Mouse (Mus musculus): Measurements from ENCODE around the gene Zdhhc23. TPM values are rescaled to one million over a fixed set of nuclear protein-coding genes. Genes with fewer than 3 reads are reported as not detected.

Zdhhc23 gene
- total and polyA plus RNA-seq, 3 experiments: 3.8 to 53.3 (median 7.8) TPM

DNA sequence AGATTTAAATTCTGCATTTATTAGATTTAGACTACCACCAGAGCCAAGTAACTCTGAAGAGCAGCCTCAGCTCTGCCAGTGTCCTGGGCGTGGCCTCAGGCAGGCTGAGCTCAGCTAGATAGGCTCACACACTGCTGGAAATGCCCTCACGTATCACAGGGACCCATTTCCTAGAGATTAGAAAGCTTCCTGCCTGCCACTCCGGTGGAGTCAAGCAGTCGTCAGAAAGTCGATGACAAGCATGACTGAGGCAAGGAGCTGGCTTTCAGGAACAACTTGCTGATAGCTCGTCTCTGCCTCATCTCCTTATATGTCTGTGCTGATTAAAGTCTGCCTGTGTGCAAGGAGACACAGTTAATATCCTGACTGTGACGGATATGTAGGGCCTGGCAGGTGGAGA, 38.8 kb upstream of the Zdhhc23 start (continued):
- peak; percentile 79 for TF ChIP-seq TCF12 (IDR thresholded peaks at IDR 0.05; ENCODE audit: low read depth, low read length)
- TF ChIP-seq RCOR1 (IDR thresholded peaks at IDR 0.05; ENCODE audit: low read depth, low read length): peak; percentile 65
- no peak for TF ChIP-seq KAT2A (conservative IDR thresholded peaks at IDR 0.05; ENCODE audit: low read depth, low read length)

DNA sequence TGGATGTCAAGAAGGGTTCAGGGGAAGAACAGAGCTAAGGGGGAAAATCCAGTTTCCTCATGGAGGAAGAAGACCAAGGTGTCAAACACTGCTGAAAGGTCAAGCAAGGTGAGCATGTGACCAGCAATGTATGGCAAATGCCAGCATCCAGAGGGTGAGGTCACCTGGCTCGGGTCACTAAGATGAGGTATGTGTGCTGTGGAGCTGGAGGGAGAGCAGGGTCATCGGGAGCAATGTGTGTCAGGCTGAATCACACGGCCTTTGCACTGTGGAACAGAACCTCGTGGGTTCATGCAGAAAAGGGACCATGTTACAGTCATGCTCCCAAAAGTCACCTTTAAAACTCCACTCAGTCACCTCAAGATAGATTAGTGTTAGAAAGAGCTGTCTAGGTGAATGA, 38.1 kb upstream of the Zdhhc23 start:
- Histone ChIP-seq H3K27ac (ENCODE audit: control insufficient read depth, low read depth, low read length) (peak overlapping the region; percentile 54), H3K9me3 (replicated peaks; ENCODE audit: insufficient read depth, low read length) (no peaks in the 10 kb centered on the region), H3K9ac (ENCODE audit: control insufficient read depth, low read depth, low read length, poor library complexity, severe bottlenecking) (no peak overlapping the region; the same call in 1 of the 2 replicates), H3K27me3 (ENCODE audit: control insufficient read depth in 1 of 2, insufficient read depth in 2 of 2, low read length in 2 of 2) (no peaks in the 10 kb centered on the region), H3K36me3 (ENCODE audit: control insufficient read depth in 1 of 2, insufficient read depth in 2 of 2, low read length in 2 of 2) (peaks cover 0 to 31% of the 10 kb centered on the region in 2 experiments; a peak in 2 of 4 replicates), H3K79me2 (ENCODE audit: control insufficient read depth, insufficient read depth, low read length, poor library complexity) (peaks cover 4% of the 10 kb centered on the region; the same call in 1 of the 2 replicates), H3K4me1 (ENCODE audit: control insufficient read depth in 1 of 2, insufficient read depth in 2 of 2, low read length in 2 of 2) (peaks cover 0 to 30% of the 10 kb centered on the region in 2 experiments; a peak in 3 of 4 replicates), H3K4me3 (ENCODE audit: control insufficient read depth in 1 of 2, insufficient read depth in 1 of 2, low read depth in 2 of 2, low read length in 2 of 2) (peak overlapping the region; percentile 21 to 24)
- no peak for DNase-seq (ENCODE audit: low read depth, low spot score)
- TF ChIP-seq RCOR1 (IDR thresholded peaks at IDR 0.05; ENCODE audit: low read depth, low read length) (no peak), ZMIZ1 (IDR thresholded peaks at IDR 0.05; ENCODE audit: low read depth, low read length) (no peak), KAT2A (conservative IDR thresholded peaks at IDR 0.05; ENCODE audit: low read depth, low read length) (no peak), MAX (IDR thresholded peaks at IDR 0.05; ENCODE audit: low read length) (no peak), GATA1 (IDR thresholded peaks at IDR 0.05; ENCODE audit: low read depth, low read length) (no peak), ETS1 (IDR thresholded peaks at IDR 0.05; ENCODE audit: low read depth, low read length) (no peak), ZNF384 (IDR thresholded peaks at IDR 0.05; ENCODE audit: low read depth, low read length) (no peak), UBTF (IDR thresholded peaks at IDR 0.05; ENCODE audit: borderline replicate concordance, insufficient read depth, low read depth, low read length) (no peak), GABPA (IDR thresholded peaks at IDR 0.05; ENCODE audit: low read depth, low read length) (no peak), ZC3H11A (IDR thresholded peaks at IDR 0.05; ENCODE audit: low read depth, low read length) (no peak), SIN3A (IDR thresholded peaks at IDR 0.05; ENCODE audit: low read length) (no peak), USF1 (IDR thresholded peaks at IDR 0.05; ENCODE audit: low read depth, low read length) (no peak)

DNA sequence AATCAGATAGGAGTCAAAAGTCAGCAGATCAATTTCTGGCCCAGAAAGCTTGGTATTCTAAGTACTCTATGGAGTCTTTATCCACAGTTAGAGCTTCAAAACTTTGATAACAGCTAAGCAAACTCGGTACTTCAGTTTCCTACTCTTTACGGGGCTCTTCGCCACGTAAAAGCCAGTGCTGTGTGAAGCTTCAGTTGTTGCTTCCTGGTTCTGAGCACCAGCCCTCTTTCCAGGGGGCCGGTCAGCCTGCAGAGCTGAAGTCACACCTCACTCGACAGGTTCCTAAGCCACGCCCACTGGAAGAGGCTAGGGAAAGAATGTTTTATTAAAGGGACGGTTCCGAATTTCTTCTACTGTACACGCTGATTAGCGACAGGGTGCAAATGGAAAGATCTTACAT, 36.6 kb upstream of the Zdhhc23 start:
- Histone ChIP-seq H3K4me3 (ENCODE audit: control insufficient read depth in 1 of 2, insufficient read depth in 1 of 2, low read depth in 2 of 2, low read length in 2 of 2) (peak overlapping the region; percentile 65 to 88), H3K9me3 (replicated peaks; ENCODE audit: insufficient read depth, low read length) (no peaks in the 10 kb centered on the region), H3K27ac (ENCODE audit: control insufficient read depth, low read depth, low read length) (peak overlapping the region; percentile 72), H3K79me2 (ENCODE audit: control insufficient read depth, insufficient read depth, low read length, poor library complexity) (peaks cover 4% of the 10 kb centered on the region; the same call in 1 of the 2 replicates), H3K27me3 (ENCODE audit: control insufficient read depth in 1 of 2, insufficient read depth in 2 of 2, low read length in 2 of 2) (no peaks in the 10 kb centered on the region), H3K36me3 (ENCODE audit: control insufficient read depth in 1 of 2, insufficient read depth in 2 of 2, low read length in 2 of 2) (peaks cover 0 to 31% of the 10 kb centered on the region in 2 experiments; a peak in 2 of 4 replicates), H3K9ac (ENCODE audit: control insufficient read depth, low read depth, low read length, poor library complexity, severe bottlenecking) (peak overlapping the region; percentile 57), H3K4me1 (ENCODE audit: control insufficient read depth in 1 of 2, insufficient read depth in 2 of 2, low read length in 2 of 2) (peaks cover 0 to 30% of the 10 kb centered on the region in 2 experiments; a peak in 3 of 4 replicates)
- peak; percentile 91 for DNase-seq (ENCODE audit: low read depth, low spot score)
- TF ChIP-seq USF1 (IDR thresholded peaks at IDR 0.05; ENCODE audit: low read depth, low read length) (no peak), MXI1 (IDR thresholded peaks at IDR 0.05; ENCODE audit: low read depth, low read length) (no peak; the same call in 1 of the 2 replicates), ZMIZ1 (IDR thresholded peaks at IDR 0.05; ENCODE audit: low read depth, low read length) (0 out of 2 replicates have a peak, but pooled peaks have one; percentile 58), EP300 (IDR thresholded peaks at IDR 0.05; ENCODE audit: low read depth in 1 of 2, low read length in 2 of 2) (no peak), USF2 (IDR thresholded peaks at IDR 0.05; ENCODE audit: borderline replicate concordance in 1 of 2, insufficient read depth in 1 of 2, low read depth in 1 of 2, low read length in 2 of 2) (no peak), NELFE (IDR thresholded peaks at IDR 0.05; ENCODE audit: low read depth, low read length) (peak; percentile 41; the same call in 1 of the 2 replicates), TBP (IDR thresholded peaks at IDR 0.05; ENCODE audit: low read depth, low read length) (0 out of 2 replicates have a peak, but pooled peaks have one; percentile 14), MYC (IDR thresholded peaks at IDR 0.05; ENCODE audit: low read depth, low read length) (no peak), MAZ (IDR thresholded peaks at IDR 0.05; ENCODE audit: low read depth, low read length) (no peak), GATA1 (IDR thresholded peaks at IDR 0.05; ENCODE audit: low read depth, low read length) (peak; percentile 43; the same call in 1 of the 2 replicates), HCFC1 (IDR thresholded peaks at IDR 0.05; ENCODE audit: low read depth, low read length) (0 out of 2 replicates have a peak, but pooled peaks have one; percentile 30), RCOR1 (IDR thresholded peaks at IDR 0.05; ENCODE audit: low read depth, low read length) (no peak), E2F4 (IDR thresholded peaks at IDR 0.05; ENCODE audit: borderline replicate concordance, low read depth, low read length) (no peak), ZKSCAN1 (IDR thresholded peaks at IDR 0.05; ENCODE audit: low read depth, low read length) (no peak), POLR2AphosphoS5 (IDR thresholded peaks at IDR 0.05; ENCODE audit: borderline replicate concordance, low read depth, low read length) (no peak), MAX (IDR thresholded peaks at IDR 0.05; ENCODE audit: low read length) (0 out of 2 replicates have a peak, but pooled peaks have one; percentile 38), ELF1 (IDR thresholded peaks at IDR 0.05; ENCODE audit: low read depth, low read length) (peak; percentile 80), POLR2AphosphoS2 (IDR thresholded peaks at IDR 0.05; ENCODE audit: low read length) (no peak), MEF2A (IDR thresholded peaks at IDR 0.05; ENCODE audit: extremely low read depth, insufficient replicate concordance, low read depth, low read length, poor library complexity, severe bottlenecking) (no peak)
